Mouse (Mus musculus): ENCODE data around the gene Farp1. TPM values are rescaled to one million over a fixed set of nuclear protein-coding genes. Genes with fewer than 3 reads are reported as not detected.

The Farp1 gene
- polyA plus RNA-seq, 1 experiment from 2014 or later, result 3.7 TPM

- WGBS (ENCODE audit: insufficient replicate concordance), result 63% methylated on average over 10 of the region's 10 CpGs
Measured at GRCm38 (mm10) chr14:121254869-121255268, 219.9 kb downstream of the Farp1 start.

GRCm38 (mm10) chr14:121255469-121255868, 220.5 kb downstream of the Farp1 start:
- no peak overlapping the region for H3K27ac ChIP-seq (ENCODE audit: low read length)
- H3K4me1 ChIP-seq (ENCODE audit: control insufficient read depth, low read depth, low read length), result no peaks in the 10 kb centered on the region; the same call in 1 of the 2 replicates
- ATAC-seq (ENCODE audit: low read depth), result no peak
- no peak overlapping the region for H3K9ac ChIP-seq (ENCODE audit: low read depth, low read length)
- no peak overlapping the region for H3K4me3 ChIP-seq (ENCODE audit: low read depth, low read length)
- H3K27me3 ChIP-seq (ENCODE audit: control insufficient read depth, insufficient read depth, low read depth, low read length), result no peaks in the 10 kb centered on the region
- H3K4me2 ChIP-seq (ENCODE audit: low read depth, low read length), result no peak overlapping the region
- 71% methylated on average over 13 of the region's 13 CpGs for whole genome bisulfite sequencing (ENCODE audit: insufficient replicate concordance)
- no peaks in the 10 kb centered on the region for H3K9me3 ChIP-seq (replicated peaks; ENCODE audit: control insufficient read depth, low read length)
- H3K36me3 ChIP-seq (ENCODE audit: control insufficient read depth, insufficient read depth), result no peaks in the 10 kb centered on the region

More at GRCm38 (mm10) chr14:121254869-121255268, 219.9 kb downstream of the Farp1 start:
- H3K27me3 ChIP-seq (ENCODE audit: control insufficient read depth, insufficient read depth, low read depth, low read length), result no peaks in the 10 kb centered on the region
- no peak overlapping the region for H3K9ac ChIP-seq (ENCODE audit: low read depth, low read length)
- H3K4me3 ChIP-seq (ENCODE audit: low read depth, low read length), result no peak overlapping the region
- no peaks in the 10 kb centered on the region for H3K9me3 ChIP-seq (replicated peaks; ENCODE audit: control insufficient read depth, low read length)
- H3K27ac ChIP-seq (ENCODE audit: low read length), result no peak overlapping the region
- ATAC-seq (ENCODE audit: low read depth), result no peak
- no peak overlapping the region for H3K4me2 ChIP-seq (ENCODE audit: low read depth, low read length)
- H3K4me1 ChIP-seq (ENCODE audit: control insufficient read depth, low read depth, low read length), result no peaks in the 10 kb centered on the region; the same call in 1 of the 2 replicates
- H3K36me3 ChIP-seq (ENCODE audit: control insufficient read depth, insufficient read depth), result no peaks in the 10 kb centered on the region

- no peaks in the 10 kb centered on the region for H3K9me3 ChIP-seq (replicated peaks; ENCODE audit: control insufficient read depth, low read length)
- 62% methylated on average over 7 of the region's 7 CpGs for WGBS (ENCODE audit: insufficient replicate concordance)
- no peak overlapping the region for H3K4me3 ChIP-seq (ENCODE audit: low read depth, low read length)
- no peaks in the 10 kb centered on the region for H3K27me3 ChIP-seq (ENCODE audit: control insufficient read depth, insufficient read depth, low read depth, low read length)
- H3K27ac ChIP-seq (ENCODE audit: low read length), result no peak overlapping the region
- ATAC-seq (ENCODE audit: low read depth), result no peak
- H3K4me2 ChIP-seq (ENCODE audit: low read depth, low read length), result no peak overlapping the region
- H3K9ac ChIP-seq (ENCODE audit: low read depth, low read length), result no peak overlapping the region
- no peaks in the 10 kb centered on the region; the same call in 1 of the 2 replicates for H3K4me1 ChIP-seq (ENCODE audit: control insufficient read depth, low read depth, low read length)
- no peaks in the 10 kb centered on the region for H3K36me3 ChIP-seq (ENCODE audit: control insufficient read depth, insufficient read depth)
Measured at GRCm38 (mm10) chr14:121256896-121257295, 221.9 kb downstream of the Farp1 start.

- H3K9me3 ChIP-seq (replicated peaks; ENCODE audit: control insufficient read depth, low read length), result no peaks in the 10 kb centered on the region
- H3K4me3 ChIP-seq (ENCODE audit: low read depth, low read length), result no peak overlapping the region
- WGBS (ENCODE audit: insufficient replicate concordance), result 77% methylated on average over 11 of the region's 11 CpGs
- H3K36me3 ChIP-seq (ENCODE audit: control insufficient read depth, insufficient read depth), result no peaks in the 10 kb centered on the region
- no peak overlapping the region for H3K4me2 ChIP-seq (ENCODE audit: low read depth, low read length)
- ATAC-seq (ENCODE audit: low read depth), result no peak
- no peak overlapping the region for H3K27ac ChIP-seq (ENCODE audit: low read length)
- no peaks in the 10 kb centered on the region for H3K27me3 ChIP-seq (ENCODE audit: control insufficient read depth, insufficient read depth, low read depth, low read length)
- H3K9ac ChIP-seq (ENCODE audit: low read depth, low read length), result no peak overlapping the region
- no peaks in the 10 kb centered on the region; the same call in 1 of the 2 replicates for H3K4me1 ChIP-seq (ENCODE audit: control insufficient read depth, low read depth, low read length)
Measured at GRCm38 (mm10) chr14:121259332-121259731, 224.3 kb downstream of the Farp1 start.

GRCm38 (mm10) chr14:121259789-121260188, 224.8 kb downstream of the Farp1 start:
- 36% methylated on average over 7 of the region's 7 CpGs for WGBS (ENCODE audit: insufficient replicate concordance)
- ATAC-seq (ENCODE audit: low read depth), result no peak
- no peak overlapping the region for H3K4me2 ChIP-seq (ENCODE audit: low read depth, low read length)
- H3K4me3 ChIP-seq (ENCODE audit: low read depth, low read length), result no peak overlapping the region
- no peaks in the 10 kb centered on the region; the same call in 1 of the 2 replicates for H3K4me1 ChIP-seq (ENCODE audit: control insufficient read depth, low read depth, low read length)
- H3K27ac ChIP-seq (ENCODE audit: low read length), result no peak overlapping the region
- no peaks in the 10 kb centered on the region for H3K36me3 ChIP-seq (ENCODE audit: control insufficient read depth, insufficient read depth)
- H3K27me3 ChIP-seq (ENCODE audit: control insufficient read depth, insufficient read depth, low read depth, low read length), result no peaks in the 10 kb centered on the region
- H3K9ac ChIP-seq (ENCODE audit: low read depth, low read length), result no peak overlapping the region
- no peaks in the 10 kb centered on the region for H3K9me3 ChIP-seq (replicated peaks; ENCODE audit: control insufficient read depth, low read length)

- Histone ChIP-seq H3K4me1 (ENCODE audit: control insufficient read depth, low read depth, low read length) (no peaks in the 10 kb centered on the region; the same call in 1 of the 2 replicates), H3K27ac (ENCODE audit: low read length) (no peak overlapping the region), H3K27me3 (ENCODE audit: control insufficient read depth, insufficient read depth, low read depth, low read length) (no peaks in the 10 kb centered on the region), H3K9ac (ENCODE audit: low read depth, low read length) (no peak overlapping the region), H3K36me3 (ENCODE audit: control insufficient read depth, insufficient read depth) (no peaks in the 10 kb centered on the region), H3K9me3 (replicated peaks; ENCODE audit: control insufficient read depth, low read length) (no peaks in the 10 kb centered on the region), H3K4me2 (ENCODE audit: low read depth, low read length) (no peak overlapping the region), H3K4me3 (ENCODE audit: low read depth, low read length) (no peak overlapping the region)
- ATAC-seq (ENCODE audit: low read depth), result no peak
- 38% methylated on average over 5 of the region's 5 CpGs for WGBS (ENCODE audit: insufficient replicate concordance)
Measured at GRCm38 (mm10) chr14:121261229-121261879, 226.4 kb downstream of the Farp1 start.

- no peak for ATAC-seq (ENCODE audit: low read depth)
- Histone ChIP-seq H3K9me3 (replicated peaks; ENCODE audit: control insufficient read depth, low read length) (no peaks in the 10 kb centered on the region), H3K4me2 (ENCODE audit: low read depth, low read length) (no peak overlapping the region), H3K27me3 (ENCODE audit: control insufficient read depth, insufficient read depth, low read depth, low read length) (no peaks in the 10 kb centered on the region), H3K36me3 (ENCODE audit: control insufficient read depth, insufficient read depth) (no peaks in the 10 kb centered on the region), H3K4me1 (ENCODE audit: control insufficient read depth, low read depth, low read length) (no peaks in the 10 kb centered on the region; the same call in 1 of the 2 replicates), H3K9ac (ENCODE audit: low read depth, low read length) (no peak overlapping the region), H3K4me3 (ENCODE audit: low read depth, low read length) (no peak overlapping the region), H3K27ac (ENCODE audit: low read length) (no peak overlapping the region)
- WGBS (ENCODE audit: insufficient replicate concordance), result 36% methylated on average over 4 of the region's 4 CpGs
Measured at GRCm38 (mm10) chr14:121262606-121263005, 227.6 kb downstream of the Farp1 start.

GRCm38 (mm10) chr14:121263912-121264311, 228.9 kb downstream of the Farp1 start:
- no peak overlapping the region for H3K4me2 ChIP-seq (ENCODE audit: low read depth, low read length)
- H3K9ac ChIP-seq (ENCODE audit: low read depth, low read length), result no peak overlapping the region
- no peaks in the 10 kb centered on the region for H3K27me3 ChIP-seq (ENCODE audit: control insufficient read depth, insufficient read depth, low read depth, low read length)
- 59% methylated on average over 2 of the region's 2 CpGs for WGBS (ENCODE audit: insufficient replicate concordance)
- no peak for ATAC-seq (ENCODE audit: low read depth)
- no peak overlapping the region for H3K27ac ChIP-seq (ENCODE audit: low read length)
- no peak overlapping the region for H3K4me3 ChIP-seq (ENCODE audit: low read depth, low read length)
- no peaks in the 10 kb centered on the region for H3K36me3 ChIP-seq (ENCODE audit: control insufficient read depth, insufficient read depth)
- H3K9me3 ChIP-seq (replicated peaks; ENCODE audit: control insufficient read depth, low read length), result no peaks in the 10 kb centered on the region
- no peaks in the 10 kb centered on the region; the same call in 1 of the 2 replicates for H3K4me1 ChIP-seq (ENCODE audit: control insufficient read depth, low read depth, low read length)

- H3K4me2 ChIP-seq (ENCODE audit: low read depth, low read length), result no peak overlapping the region
- H3K27me3 ChIP-seq (ENCODE audit: control insufficient read depth, insufficient read depth, low read depth, low read length), result no peaks in the 10 kb centered on the region
- H3K36me3 ChIP-seq (ENCODE audit: control insufficient read depth, insufficient read depth), result no peaks in the 10 kb centered on the region
- no peak overlapping the region for H3K4me3 ChIP-seq (ENCODE audit: low read depth, low read length)
- no peaks in the 10 kb centered on the region for H3K9me3 ChIP-seq (replicated peaks; ENCODE audit: control insufficient read depth, low read length)
- ATAC-seq (ENCODE audit: low read depth), result no peak
- no peak overlapping the region for H3K9ac ChIP-seq (ENCODE audit: low read depth, low read length)
- WGBS (ENCODE audit: insufficient replicate concordance), result 65% methylated on average over 6 of the region's 6 CpGs
- H3K27ac ChIP-seq (ENCODE audit: low read length), result no peak overlapping the region
- no peaks in the 10 kb centered on the region; the same call in 1 of the 2 replicates for H3K4me1 ChIP-seq (ENCODE audit: control insufficient read depth, low read depth, low read length)
Measured at GRCm38 (mm10) chr14:121264453-121264852, 229.5 kb downstream of the Farp1 start.
